8 mouse cellular contexts compared by ENCODE assay signal in the genomic region with DNA sequence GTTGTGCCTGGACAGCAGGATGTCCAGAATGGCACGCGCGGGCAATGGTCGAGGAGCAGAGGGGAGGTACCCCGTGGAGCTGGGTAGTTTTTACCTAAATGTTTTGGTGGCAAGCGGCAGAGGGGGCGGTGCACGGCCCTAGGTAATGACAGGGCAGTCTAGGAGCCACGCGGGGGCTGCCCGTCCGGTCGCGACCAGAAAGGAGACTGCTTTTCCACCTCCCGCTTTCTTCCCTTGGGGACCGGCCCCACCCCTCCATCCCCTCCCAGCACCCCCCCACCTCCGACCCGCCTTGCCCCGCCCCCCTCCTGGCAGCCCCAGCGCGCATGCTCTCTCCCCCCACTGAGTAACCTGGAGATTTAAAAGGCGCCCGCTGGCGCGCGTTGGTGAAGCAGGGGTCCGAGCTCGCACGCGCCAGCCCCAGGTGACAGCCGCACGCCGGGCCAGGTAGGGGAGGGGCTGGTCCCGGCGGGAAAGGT. TPM values are rescaled to one million over a fixed set of nuclear protein-coding genes. Genes with fewer than 3 reads are reported as not detected.
A peak's percentile ranks its signal among the peaks of the same experiment; 100 is the strongest.
DNase-seq lines count a peak whose midpoint lies in the region; ATAC-seq lines count a peak whose summit lies in the region.

TSS of gene Slc45a3 (plus strand) at position 362 of the 479 bp plus-strand sequence.

- intact Hi-C loops in left cerebral cortex, postnatal 36 days (cut with DNase I), result no loop called here

- H3K9ac ChIP-seq in embryonic facial prominence, embryonic 12.5 days, result peak within 1 kb of the TSS; percentile 73
- peak within 1 kb of the TSS; percentile 69 for H3K9ac ChIP-seq in hindbrain, embryonic 12.5 days

- ATAC-seq in embryonic facial prominence, embryonic 12.5 days (ENCODE audit: insufficient number of reproducible peaks, insufficient read depth, low FRiP score, low TSS enrichment), result no peak
- peak; percentile 67 for ATAC-seq in hindbrain, embryonic 12.5 days (ENCODE audit: low FRiP score)

- peaks cover 47% of the 10 kb centered on the region for H3K27me3 ChIP-seq in embryonic facial prominence, embryonic 12.5 days
- peaks cover 31% of the 10 kb centered on the region for H3K27me3 ChIP-seq in hindbrain, embryonic 12.5 days

- peak; percentile 55 for DNase-seq in urinary bladder, postnatal 25 days (ENCODE audit: low spot score)
- no peak for DNase-seq in urinary bladder, adult 18-20 months (ENCODE audit: low spot score in 2 of 2)
- peak; percentile 61 for DNase-seq in liver
- DNase-seq in neural tube, embryonic 10.5 days (ENCODE audit: extremely low spot score, low spot score), result peak; percentile 58
- DNase-seq in left cerebral cortex, postnatal 36 days (ENCODE audit: low spot score in 2 of 2), result no peak
- no peak for DNase-seq in cerebellum, postnatal 4 days (ENCODE audit: low spot score in 2 of 2)

- no peaks in the 10 kb centered on the region for H3K36me3 ChIP-seq in embryonic facial prominence, embryonic 12.5 days
- no peaks in the 10 kb centered on the region for H3K36me3 ChIP-seq in hindbrain, embryonic 12.5 days

- peak within 1 kb of the TSS; percentile 99 for H3K4me2 ChIP-seq in embryonic facial prominence, embryonic 12.5 days (replicated peaks)
- H3K4me2 ChIP-seq in hindbrain, embryonic 12.5 days (replicated peaks), result peak within 1 kb of the TSS; percentile 90

- peak within 1 kb of the TSS; percentile 77 for H3K4me3 ChIP-seq in embryonic facial prominence, embryonic 12.5 days
- H3K4me3 ChIP-seq in hindbrain, embryonic 12.5 days, result peak within 1 kb of the TSS; percentile 56

- no peak within 1 kb of the TSS for H3K27ac ChIP-seq in embryonic facial prominence, embryonic 12.5 days
- H3K27ac ChIP-seq in hindbrain, embryonic 12.5 days, result no peak within 1 kb of the TSS

- H3K4me1 ChIP-seq in embryonic facial prominence, embryonic 12.5 days, result peaks cover 6% of the 10 kb centered on the region
- peaks cover 19% of the 10 kb centered on the region for H3K4me1 ChIP-seq in hindbrain, embryonic 12.5 days

- WGBS in embryonic facial prominence, embryonic 12.5 days, result under 1% methylated on average over 34 of the region's 35 CpGs
- under 1% methylated on average over 30 of the region's 35 CpGs for WGBS in hindbrain, embryonic 12.5 days

- H3K9me3 ChIP-seq in embryonic facial prominence, embryonic 12.5 days, result no peaks in the 10 kb centered on the region
- no peaks in the 10 kb centered on the region for H3K9me3 ChIP-seq in hindbrain, embryonic 12.5 days (replicated peaks)

RNA-seq across cellular contexts. Expression of gene Slc45a3, which starts in this region (rescaled TPM):
- polyA plus RNA-seq in embryonic facial prominence, embryonic 12.5 days (2016; fragmentation: Nextera tagmentation; extraction: Ambion mirVana), result 3.8 and 3.9 TPM in 2 replicates
- 5.6 and 6.4 TPM in 2 replicates for polyA plus RNA-seq in hindbrain, embryonic 12.5 days (2016; fragmentation: Nextera tagmentation; extraction: Ambion mirVana)
- total RNA-seq in left cerebral cortex, postnatal 36 days (2021), result 1 to 10 TPM; 1.0 to 1.4 TPM

Comparison
In these comparisons a context has a peak if more than half of its experiments do, and no peak if none do; other contexts are left out.
1. DNase-seq: peak in urinary bladder, postnatal 25 days (single experiment), liver (single experiment) and neural tube, embryonic 10.5 days (single experiment); none in urinary bladder, adult 18-20 months (0 of 2), left cerebral cortex, postnatal 36 days (0 of 2) and cerebellum, postnatal 4 days (0 of 2).